Mouse (Mus musculus): ENCODE results near the gene Fgf10. TPM values are rescaled to one million over a fixed set of nuclear protein-coding genes. Genes with fewer than 3 reads are reported as not detected.

Gene Fgf10
- under 1 TPM; 0.27 to 0.43 TPM for total RNA-seq (2021)

DNA sequence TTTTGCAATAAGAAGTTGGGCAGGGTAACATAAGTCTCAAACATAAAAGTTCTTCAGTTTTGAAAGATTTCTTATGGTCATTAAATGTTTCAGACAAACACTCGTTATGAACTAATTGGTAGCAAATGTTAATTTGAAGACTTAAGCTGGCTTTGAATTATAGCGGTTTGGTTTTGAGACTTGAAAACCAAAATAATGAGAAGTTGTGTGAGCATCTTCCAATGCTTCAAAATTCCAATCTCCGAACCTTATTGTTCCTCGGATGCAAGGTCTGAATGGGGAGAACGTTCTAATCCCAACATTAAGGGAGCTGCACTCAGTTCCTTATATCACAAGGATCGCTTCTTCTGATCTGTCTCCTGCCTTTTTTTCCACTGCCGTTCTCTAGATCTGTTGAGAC lies at the start of gene Fgf10:
Fgf10 (plus strand) TSS at position 301 of the 400 bp plus-strand sequence.
- no peak for DNase-seq
- intact Hi-C loops (cut with DNase I): no loop called here

DNA sequence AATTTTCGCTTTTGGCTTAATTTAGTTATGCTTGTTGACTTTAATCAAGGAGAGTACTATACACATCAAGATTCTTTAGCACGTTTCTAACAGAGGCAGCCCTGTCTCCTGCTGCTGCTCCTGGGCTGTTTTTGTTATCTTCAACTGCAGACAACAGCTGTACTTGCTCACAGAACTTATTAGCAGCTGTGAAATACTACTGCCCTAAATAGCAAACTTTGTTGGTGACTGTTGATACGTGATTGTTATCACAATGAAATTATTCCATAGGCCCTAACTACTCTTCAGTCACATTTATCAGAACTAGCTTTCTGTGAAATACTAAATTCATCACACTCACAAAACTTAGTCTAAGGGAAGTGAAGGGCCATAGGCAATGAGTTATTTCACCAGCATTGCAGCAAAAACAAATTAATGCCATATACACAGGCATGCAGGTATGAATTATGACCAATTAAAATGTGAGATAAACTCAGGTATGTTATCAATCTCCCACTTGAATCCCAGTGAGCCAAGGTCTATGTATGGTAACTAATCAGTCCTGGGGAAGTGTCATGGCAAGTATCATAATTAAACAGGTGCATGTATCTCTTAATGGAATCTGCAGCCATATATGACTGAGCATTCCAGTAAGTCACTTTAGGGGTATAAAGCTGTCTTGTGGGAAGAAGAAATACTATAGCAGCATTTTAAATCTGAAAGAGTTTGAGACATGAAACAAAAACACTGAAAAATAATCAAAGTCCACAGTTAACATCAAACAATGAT lies 39.7 kb upstream of the Fgf10 start:
- DNase-seq: no peak
- intact Hi-C loops (cut with DNase I): no loop called here

DNA sequence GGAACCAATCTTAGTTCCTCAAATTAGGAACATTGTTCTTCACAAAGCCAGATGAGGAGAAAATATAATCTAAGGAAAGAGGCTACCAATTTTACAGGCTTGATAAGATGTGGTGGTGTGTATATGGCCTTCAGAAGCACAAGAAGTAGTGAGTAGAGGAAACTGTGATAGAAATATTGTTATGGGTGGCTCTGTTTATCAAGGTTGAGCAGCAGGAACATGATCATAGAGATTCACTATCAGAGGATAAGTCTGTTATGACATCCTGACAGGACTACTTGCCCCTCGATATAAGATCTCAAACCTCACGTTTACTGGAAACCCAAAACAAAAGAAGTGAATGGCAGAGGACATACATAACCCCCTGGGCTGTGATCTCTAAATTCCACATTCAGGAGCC lies 38.1 kb upstream of the Fgf10 start:
- intact Hi-C loops (cut with DNase I): no loop called here
- no peak for DNase-seq

DNA sequence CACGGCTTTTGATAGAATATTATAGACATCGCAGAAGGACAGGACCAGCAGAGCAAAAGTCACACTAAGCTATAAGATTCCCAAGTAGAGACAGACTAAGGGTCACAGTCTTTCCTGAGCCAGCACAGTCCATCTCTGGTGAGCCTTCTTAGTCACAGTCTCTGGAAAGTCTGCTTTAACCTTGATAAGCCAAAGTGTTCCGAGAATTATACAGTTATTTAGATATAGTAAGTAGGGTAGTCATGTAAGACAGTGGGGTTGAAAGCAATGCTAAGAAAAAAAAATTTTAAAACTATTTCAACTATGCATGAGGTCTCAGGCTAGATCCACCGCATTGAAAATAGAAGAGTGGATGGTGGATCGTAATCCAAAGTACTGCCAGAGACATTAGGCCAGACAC lies 33.5 kb upstream of the Fgf10 start:
- DNase-seq: no peak
- intact Hi-C loops (cut with DNase I): no loop called here

DNA sequence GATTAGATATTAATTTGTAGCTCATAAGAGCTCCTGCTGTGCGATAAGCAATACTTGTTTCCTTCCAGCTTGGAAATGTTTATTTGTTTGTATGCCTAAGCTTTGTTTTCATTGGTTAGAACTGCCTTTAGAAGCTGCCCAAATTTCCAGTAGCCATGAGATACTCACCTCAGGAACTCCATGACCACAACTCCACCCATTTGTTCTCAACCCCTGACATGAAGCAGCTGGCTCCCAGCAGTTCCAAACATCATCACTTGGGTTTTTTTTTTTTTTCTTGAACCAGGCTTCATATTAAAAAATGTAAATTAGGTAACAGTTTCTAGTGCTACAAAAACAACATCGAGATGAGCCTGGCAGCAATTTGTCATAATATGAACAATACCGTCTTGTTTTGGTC lies 27.0 kb upstream of the Fgf10 start:
- intact Hi-C loops (cut with DNase I): no loop called here
- peak; percentile 5 to 9 for DNase-seq

DNA sequence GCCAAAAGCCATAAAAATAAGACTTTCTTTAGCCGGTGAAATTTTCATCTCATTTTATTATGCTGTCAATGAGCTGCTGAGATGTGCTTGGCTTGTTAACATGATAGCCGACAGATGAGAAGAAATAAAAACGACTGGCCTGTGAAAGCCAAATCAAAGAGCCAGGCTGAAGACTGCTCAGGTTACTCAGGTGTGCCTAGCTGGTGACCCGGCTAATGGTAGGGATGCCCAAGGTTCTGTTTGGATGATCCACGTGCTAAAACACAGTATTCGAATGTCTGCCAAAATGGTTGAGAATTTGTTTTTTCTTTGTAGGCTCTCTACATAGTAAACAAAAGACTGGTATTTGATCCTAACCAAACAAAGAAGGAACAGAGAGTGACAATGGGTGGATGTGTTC lies 26.5 kb upstream of the Fgf10 start:
- DNase-seq: no peak
- intact Hi-C loops (cut with DNase I): no loop called here

DNA sequence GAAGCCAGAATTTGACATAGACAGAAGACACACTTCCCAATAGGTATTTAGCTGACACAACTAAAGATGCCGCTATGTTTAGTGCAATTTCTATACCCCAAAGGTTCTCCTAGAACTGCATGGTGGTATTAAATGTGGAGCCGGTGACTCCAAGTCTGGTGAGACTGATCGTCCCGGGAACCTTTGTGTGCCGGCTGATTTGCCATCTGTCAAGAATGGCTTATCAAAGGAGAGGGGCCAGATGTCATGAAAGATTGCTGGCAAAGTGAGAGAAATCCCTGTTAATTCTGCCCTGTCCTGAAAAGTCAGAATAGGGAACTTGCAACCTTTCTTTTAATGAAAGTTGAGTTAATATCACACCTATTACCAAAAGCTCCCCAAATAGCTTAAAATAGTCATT lies 12.6 kb upstream of the Fgf10 start:
- no peak for DNase-seq
- intact Hi-C loops (cut with DNase I): no loop called here

DNA sequence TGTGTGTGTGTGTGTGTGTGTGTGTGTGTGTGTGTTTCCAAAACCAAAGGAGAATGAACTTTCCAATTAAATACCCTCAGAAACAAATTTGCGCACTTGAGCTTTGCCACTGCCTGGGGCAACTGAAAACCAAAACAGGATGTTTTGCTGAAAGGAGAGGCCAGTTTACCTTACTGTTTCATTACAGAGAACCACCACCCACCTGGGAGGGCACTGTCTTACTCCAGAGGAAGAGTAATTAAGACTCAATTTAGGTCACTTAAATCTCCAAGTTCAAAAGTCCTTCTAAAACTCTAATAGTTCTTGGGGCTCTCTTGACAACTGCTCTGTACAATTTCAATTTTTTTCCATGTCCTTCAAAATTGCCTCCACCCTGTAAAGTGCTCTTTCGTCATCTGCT lies 11.6 kb upstream of the Fgf10 start:
- no peak for DNase-seq
- intact Hi-C loops (cut with DNase I): no loop called here

DNA sequence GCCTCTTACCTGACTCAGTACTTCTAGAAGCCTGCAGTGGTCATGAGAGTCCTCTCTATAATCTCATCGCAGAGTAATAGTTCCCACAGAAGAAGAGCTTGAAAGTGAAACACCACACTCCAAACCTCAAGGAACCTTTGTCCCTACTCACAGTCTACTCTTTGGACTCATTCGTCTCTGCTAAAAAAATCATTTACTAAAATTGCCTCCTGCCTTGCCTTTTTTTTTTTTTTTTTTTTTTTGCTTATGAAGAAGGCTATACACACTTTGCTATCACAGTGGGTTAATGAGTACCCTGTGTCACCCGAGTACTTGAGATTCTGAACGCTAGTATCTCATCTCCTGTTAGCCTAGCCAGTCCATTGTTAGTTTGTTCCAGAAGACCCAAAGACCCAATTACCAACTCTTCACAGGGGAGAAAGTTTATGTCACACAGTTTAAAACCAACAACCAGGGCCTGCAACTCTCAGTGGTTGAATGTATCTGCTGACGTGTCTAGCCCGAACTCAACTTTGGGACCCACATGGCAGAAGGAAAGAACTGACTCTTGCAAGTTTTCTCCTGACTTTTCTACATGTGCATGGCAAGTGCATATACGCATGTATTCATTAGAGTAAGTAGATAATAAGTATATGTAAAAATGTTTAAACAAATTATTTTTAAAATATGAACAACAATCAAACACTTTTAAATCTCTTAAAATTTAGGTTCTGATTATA lies 10.8 kb upstream of the Fgf10 start:
- no peak for DNase-seq
- intact Hi-C loops (cut with DNase I): no loop called here

DNA sequence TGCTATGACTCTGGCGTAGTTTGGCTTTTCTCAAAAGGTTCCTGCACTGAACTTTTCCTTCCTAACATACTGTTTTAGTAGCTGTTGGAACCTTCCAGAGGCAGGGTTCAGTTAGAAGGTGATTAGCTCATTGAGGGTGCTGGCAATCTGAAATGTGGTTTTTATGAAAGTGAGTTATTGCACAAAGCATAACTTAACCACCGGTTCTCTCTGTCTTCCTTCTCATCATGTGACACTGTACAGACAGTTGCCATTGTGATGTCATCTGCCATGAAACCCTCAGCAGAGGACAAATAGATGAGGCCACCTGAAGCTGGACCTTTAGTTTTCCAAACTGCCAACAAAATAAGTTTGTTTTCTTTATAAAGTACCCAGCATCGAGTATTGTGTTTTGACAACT lies 7.9 kb upstream of the Fgf10 start:
- intact Hi-C loops (cut with DNase I): no loop called here
- no peak for DNase-seq

DNA sequence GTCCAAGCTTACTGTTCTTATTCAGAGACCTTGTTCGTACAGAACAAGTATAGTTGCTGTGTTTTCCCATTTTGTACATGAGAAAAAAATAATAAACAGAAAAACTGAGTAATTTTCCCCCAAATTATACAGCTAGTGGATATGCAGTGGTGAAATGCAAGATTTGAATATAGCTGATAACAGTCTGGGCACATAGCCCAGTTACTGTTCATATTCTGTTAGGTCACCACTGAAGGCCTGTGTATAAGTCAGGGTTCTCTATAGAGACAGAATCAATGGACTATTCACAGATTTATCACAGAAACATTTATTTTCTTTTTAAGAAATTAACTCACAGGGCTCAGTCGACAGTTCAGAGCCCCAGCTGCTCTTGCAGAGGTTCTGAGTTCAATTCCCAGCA lies 4.7 kb upstream of the Fgf10 start:
- intact Hi-C loops (cut with DNase I): no loop called here
- DNase-seq: no peak

DNA sequence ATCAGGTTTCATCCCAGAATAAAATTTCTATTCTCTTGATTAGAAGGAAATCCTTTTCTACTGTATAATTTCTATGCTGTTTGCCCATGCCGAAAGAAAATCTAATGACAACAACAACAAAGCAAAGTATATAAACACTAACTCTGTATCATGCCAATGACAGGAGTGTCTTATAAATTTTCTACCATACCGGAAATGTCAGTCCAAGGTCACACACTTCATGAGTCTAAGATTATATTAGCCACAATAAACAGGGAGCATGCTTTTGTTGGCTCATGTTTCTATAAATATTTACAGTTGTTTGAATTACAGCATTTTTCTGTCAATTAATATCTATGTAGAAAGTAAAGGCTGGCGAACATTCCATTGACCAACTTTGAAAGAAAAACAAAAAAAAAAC lies 9.6 kb downstream of the Fgf10 start:
- no peak for DNase-seq
- intact Hi-C loops (cut with DNase I): no loop called here

DNA sequence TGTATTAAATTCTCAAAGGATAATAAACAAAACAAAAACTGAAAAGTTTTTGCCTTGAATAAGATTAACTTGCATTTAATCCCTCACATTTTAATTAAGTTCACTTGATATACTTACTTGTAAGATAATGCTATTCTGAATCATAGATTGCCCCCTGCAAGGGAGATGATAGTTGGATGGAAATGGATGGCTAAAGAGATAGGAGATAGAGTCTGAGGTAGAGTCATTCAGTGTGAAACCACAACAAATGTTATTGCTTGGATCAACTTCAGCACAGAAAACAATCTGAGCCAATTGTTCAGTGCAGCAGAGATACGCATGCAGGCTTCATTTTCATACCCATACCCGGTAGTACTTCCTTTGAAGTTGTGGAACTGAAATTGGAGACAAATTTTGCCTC lies 23.5 kb downstream of the Fgf10 start:
- intact Hi-C loops (cut with DNase I): no loop called here

DNA sequence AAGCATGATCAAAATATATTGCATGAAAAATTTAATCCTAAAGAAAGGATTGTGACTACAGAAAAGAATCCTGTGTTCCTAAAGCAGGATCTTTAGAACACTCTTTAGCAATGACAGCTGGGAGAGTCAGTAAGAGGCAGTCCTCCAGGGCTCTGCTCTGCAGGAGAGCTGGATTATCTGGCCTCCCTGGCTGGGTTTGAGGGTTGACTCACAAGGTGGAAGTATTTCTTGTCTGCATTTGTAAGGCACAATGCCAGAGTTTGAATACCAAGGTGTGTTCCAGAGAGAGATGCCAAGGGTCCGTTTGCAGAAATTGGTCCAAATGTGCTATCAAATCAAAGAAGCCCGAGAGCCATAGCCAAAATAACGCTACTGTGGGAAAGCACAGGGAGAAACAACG lies 25.5 kb downstream of the Fgf10 start:
- intact Hi-C loops (cut with DNase I): no loop called here
- DNase-seq: no peak

More for the DNA sequence above, 23.5 kb downstream of the Fgf10 start:
- no peak for DNase-seq

DNA sequence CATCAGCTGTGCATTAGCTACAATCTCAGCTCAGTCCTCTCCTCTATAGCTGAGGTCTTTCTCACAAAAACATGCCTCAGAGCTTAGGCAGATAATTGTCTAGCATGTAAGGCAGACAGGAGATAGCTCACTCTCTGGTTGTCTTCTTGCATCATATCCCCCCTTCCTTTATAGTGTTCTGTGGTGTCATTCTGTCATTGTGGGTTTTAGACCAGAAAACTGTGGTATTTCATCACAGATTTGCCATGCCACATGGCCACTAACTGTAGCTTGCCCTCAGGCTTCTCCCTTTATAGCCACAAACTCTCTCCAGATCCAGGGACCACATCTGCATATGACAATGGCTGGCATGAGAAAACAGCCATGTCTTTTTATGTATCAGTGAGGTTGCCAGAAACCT lies 34.1 kb downstream of the Fgf10 start:
- intact Hi-C loops (cut with DNase I): no loop called here
- no peak for DNase-seq

DNA sequence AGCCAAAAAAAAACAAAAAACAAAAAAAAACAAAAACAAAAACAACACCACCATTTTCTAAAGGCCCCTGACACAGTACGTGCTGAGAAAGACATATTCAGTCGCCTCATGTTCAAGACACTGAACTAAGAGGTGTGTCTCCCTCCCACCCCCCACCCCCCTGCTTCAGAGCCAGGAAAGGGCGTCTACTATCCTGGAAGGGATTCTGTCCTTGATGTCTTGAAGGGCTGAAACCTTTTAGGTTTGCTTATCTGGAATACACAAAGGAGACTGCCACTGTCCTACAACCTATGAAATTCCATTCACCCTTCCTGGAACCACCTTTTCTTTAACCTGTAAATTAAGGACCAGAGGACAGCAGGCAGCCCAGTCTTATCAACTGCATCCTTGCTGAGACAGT lies 36.1 kb downstream of the Fgf10 start:
- intact Hi-C loops (cut with DNase I): no loop called here
- no peak for DNase-seq

DNA sequence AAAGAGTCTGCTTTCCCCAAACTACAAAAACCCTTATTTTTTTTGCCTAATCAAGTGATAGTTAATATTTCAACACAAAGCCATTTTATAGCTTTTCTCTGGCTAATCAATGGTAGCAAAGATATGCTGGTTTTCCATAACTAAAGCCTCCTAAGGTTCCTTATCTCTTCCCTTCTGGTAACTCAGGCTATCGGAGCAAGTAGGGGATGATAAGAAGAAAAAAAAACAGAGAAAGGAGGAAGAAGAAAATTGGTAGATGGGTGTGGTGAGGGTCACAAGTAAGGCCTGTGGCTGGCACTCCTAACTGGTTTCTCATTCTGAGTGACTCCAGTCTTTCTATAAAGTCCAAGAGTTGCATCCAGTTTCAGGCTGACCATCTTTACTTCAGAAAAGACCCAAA lies 40.3 kb downstream of the Fgf10 start:
- DNase-seq: no peak
- intact Hi-C loops (cut with DNase I): no loop called here

DNA sequence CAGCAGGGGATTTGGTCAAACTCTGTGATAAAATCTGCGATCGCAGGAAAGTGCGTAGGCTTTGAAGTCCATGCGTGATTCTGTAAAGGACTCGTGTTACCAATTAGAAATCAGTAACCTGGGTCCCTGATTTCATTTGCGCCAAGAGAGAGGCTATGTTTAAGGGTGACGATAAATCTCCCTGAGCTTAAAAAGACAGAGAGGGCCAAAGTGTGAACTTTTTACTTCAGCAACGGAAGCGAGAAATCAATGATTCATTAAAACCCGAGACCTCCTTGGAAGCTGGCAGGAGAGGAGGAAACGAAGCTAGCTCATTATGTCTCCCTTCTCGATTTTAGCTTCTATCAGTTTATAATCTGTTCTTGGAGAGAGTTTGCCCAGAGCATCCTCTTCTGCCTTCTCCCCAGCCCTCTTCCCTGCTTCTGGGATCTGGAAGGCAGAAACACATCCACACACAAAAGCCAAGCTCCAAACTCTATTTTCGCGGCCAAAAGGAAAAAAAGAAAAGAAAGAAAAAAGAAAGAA lies 44.1 kb downstream of the Fgf10 start:
- no peak for DNase-seq
- intact Hi-C loops (cut with DNase I): no loop called here

DNA sequence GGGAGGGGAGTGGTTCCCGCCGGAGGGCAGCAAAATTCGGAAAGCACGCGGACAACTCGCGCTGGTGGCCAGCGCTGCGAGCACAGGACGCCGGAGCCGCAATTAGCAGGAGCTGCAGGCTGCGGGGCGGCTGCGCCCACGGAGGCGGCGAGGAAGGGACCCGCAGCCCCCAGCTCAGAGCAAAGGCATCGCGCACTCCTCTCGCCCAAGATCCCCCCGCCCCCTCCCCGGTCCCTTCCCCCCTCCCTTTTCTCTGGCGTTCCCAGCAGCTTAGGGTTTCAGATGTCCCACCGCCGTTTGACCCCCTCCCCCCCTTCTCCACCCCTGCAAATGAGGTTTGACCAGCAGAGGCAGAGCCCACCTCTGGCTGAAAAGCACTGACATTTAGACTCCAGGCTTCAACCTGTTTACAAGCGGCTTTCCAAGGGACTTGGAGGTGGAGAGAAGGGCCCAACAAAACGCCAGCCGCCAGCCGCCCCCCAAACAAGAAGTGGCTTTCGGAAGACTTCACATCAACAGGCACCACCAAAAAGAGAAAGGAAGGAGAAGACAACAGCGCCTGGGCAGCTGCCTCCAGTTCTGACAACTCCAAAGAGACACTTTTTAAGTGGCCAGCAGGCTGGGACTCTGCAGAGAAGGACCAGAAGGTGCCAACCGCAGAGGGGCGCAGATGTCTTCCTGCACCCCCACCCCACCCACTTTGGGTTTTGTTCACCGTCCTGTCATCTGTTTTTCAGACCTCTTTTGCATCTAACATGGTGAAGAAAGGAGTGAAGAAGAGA lies 44.9 kb downstream of the Fgf10 start:
- peak in 1 of 2 experiments; percentile 12 for DNase-seq

DNA sequence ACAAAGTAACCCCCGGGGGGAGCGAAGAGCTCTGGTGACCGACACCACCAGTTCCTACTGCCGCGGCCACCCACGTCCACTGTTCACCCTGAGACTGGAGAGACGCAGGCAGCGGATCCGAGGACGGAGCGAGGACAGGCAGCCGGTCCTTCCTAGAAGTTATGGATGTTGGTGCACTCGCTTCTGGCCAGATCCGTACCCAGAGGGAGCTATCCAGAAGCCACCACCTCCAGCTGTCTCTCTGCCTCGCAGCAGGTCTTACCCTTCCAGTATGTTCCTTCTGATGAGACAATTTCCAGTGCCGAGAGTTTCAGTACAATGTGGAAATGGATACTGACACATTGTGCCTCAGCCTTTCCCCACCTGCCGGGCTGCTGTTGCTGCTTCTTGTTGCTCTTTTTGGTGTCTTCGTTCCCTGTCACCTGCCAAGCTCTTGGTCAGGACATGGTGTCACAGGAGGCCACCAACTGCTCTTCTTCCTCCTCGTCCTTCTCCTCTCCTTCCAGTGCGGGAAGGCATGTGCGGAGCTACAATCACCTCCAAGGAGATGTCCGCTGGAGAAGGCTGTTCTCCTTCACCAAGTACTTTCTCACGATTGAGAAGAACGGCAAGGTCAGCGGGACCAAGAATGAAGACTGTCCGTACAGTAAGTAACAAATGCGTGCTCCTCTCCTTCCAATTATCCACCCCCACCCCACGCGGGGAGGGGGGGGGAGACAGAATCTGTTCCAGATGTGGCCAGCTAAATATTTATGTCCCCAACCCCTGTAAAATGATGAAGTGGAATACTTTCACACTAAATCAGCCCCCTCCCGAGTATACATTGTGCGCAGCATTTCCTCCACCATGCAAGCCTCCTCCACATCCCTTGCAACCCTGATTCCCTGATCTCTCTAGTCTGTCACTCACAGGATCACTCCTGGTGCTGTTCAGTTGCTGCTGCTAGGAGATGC lies 45.8 kb downstream of the Fgf10 start:
- intact Hi-C loops (cut with DNase I): no loop called here
- no peak for DNase-seq

More for the DNA sequence above, 44.9 kb downstream of the Fgf10 start:
- intact Hi-C loops (cut with DNase I): no loop called here

All from heart, postnatal 10 days (tissue).